Mouse (Mus musculus) kidney, postnatal 4 days (tissue): ENCODE measurements around the gene Syap1.
A peak's percentile ranks its signal among the peaks of the same experiment; 100 is the strongest.

Experiments
- DNase-seq, 2 experiments: peaks; one replicate each; pipeline ENCODE4 v3.0.0; 2021; ENCODE audit warnings: mixed read lengths in 2 of 2

Syap1 gene

DNA sequence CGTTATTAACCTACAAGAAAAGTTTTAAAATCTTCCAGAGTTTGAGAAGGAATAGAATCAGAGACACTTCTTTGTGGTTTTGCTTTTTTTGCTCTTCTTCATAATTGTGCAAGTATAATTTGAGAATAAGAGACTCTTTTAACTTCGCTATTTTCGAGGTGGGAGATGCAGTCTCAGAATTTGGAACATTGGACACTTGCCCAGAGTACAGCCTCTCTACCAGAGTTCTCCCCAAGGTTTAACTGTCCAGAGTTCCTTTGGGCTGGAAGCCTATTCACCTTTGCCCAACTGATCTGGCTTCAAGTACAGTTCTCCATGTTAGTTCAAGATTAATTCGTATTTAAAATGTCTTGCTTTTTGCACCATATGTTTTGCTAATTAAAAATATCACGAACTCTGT is 58.5 kb downstream of the Syap1 start:
- DNase-seq = peak in 1 of 2 experiments; percentile 3

DNA sequence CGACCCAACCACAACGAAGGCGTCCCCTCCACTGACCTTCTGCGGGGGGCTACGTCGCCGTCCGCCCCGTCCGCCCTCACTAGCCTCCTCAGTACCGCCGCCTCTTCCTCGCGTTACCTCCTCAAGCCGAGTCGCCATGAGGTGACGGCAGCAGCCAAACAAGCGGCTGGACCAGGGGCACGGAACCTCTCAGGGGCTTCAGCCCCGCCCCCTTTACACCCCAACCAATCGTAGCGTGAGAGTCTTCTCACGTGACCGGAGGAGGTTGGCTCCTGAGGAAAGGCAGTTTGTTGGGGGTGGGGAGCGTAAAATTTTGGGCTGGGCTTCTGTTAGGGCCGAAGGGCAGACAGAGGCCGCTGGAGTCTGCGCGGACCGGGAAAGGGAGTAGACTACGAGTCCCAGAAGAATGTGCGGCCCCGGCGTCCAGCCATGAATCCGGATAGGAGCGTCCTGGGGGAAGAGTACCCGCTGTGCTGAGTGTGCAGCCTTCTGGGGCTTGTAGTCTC is 59.0 kb downstream of the Syap1 start, which contains the start of gene Txlng:
Txlng (minus strand) TSS at position 252 of the 506 bp plus-strand sequence.
- peak; percentile 93 to 97 for DNase-seq

DNA sequence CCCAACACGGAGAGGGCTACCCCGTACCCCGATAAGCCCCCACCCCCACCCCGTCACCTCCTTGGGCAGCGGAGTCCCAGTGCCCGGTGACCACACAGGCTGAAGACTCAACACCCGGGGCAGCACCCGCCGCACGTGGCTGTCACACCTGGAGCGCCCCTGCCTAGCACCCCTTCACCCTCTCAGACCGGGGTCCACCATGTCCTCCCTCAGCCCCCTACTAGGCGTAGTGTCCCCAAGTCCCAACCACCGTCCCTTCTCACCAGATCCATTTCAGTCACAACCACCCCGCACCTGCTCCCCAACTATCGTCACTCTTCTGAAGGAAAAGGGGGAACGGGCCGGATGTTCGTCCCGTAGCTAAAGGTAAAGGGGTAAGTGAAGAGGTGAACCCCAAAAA is 59.5 kb downstream of the Syap1 start:
- DNase-seq = no peak

DNA sequence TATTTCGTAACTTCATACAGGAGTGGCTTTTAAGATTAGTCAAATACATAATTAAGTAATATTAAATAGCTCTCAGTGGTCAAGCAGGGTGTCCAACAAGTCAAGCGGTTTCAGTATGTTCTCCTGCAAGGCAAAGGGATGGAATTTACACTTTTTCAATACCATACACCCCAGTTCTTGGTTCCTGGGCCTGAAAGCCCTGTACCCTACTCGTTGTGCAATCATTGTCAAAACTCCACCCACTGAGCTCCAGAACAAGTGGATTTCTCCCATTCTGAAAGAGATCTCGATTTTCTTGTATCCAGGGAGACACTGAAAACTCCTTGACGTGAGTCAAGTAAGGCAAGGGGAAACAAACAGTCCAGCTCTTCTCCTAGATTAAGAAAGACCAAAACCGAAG is 60.2 kb downstream of the Syap1 start:
- DNase-seq = no peak
